Mouse (Mus musculus): ENCODE measurements around the gene Acer2.

- TF ChIP-seq CTCF (IDR thresholded peaks at IDR 0.05; ENCODE audit: low read depth) (no peak), EP300 (IDR thresholded peaks at IDR 0.05; ENCODE audit: low read depth) (no peak)
Observed at GRCm38 (mm10) chr4:86977272-86977671, 103.1 kb downstream of the Acer2 start.

Data from liver, postnatal 0 days (tissue).